Mouse (Mus musculus): ENCODE measurements around the gene Borcs7. TPM values are rescaled to one million over a fixed set of nuclear protein-coding genes. Genes with fewer than 3 reads are reported as not detected.
A peak's percentile ranks its signal among the peaks of the same experiment; 100 is the strongest.

Gene Borcs7
- polyA plus RNA-seq (2015; fragmentation: Nextera tagmentation; extraction: Ambion mirVana), result 17.5 and 17.9 TPM in 2 replicates

GRCm38 (mm10) chr19:46689460-46690372 lies at the start of gene Borcs7:
Borcs7 (plus strand) TSS chr19:46689906.
- Histone ChIP-seq H3K27me3 (no peaks in the 10 kb centered on the region), H3K4me1 (peaks cover 10% of the 10 kb centered on the region), H3K4me3 (replicated peaks) (peak within 1 kb of the TSS; percentile 77), H3K9me3 (replicated peaks) (no peaks in the 10 kb centered on the region), H3K4me2 (peak within 1 kb of the TSS; percentile 54), H3K36me3 (peaks cover 6% of the 10 kb centered on the region; the same call in 1 of the 2 replicates), H3K9ac (peak within 1 kb of the TSS; percentile 71), H3K27ac (peak within 1 kb of the TSS; percentile 88)
- ATAC-seq (replicated peaks; ENCODE audit: low FRiP score), result peak; percentile 95
- WGBS, result 2% methylated on average over 44 of the region's 44 CpGs

GRCm38 (mm10) chr19:46640780-46641179 lies 48.9 kb upstream of the Borcs7 start:
- no peak for ATAC-seq (replicated peaks; ENCODE audit: low FRiP score)
- peak overlapping the region; percentile 92 for H3K27ac ChIP-seq
- no peaks in the 10 kb centered on the region for H3K9me3 ChIP-seq (replicated peaks)
- H3K4me3 ChIP-seq (replicated peaks), result no peak overlapping the region
- H3K36me3 ChIP-seq, result peaks cover 20% of the 10 kb centered on the region
- peaks cover 90% of the 10 kb centered on the region for H3K4me1 ChIP-seq
- H3K4me2 ChIP-seq, result no peak overlapping the region
- 82% methylated on average over 8 of the region's 8 CpGs for WGBS
- no peaks in the 10 kb centered on the region for H3K27me3 ChIP-seq
- H3K9ac ChIP-seq, result no peak overlapping the region

GRCm38 (mm10) chr19:46641420-46642085 lies 48.2 kb upstream of the Borcs7 start:
- no peaks in the 10 kb centered on the region for H3K9me3 ChIP-seq (replicated peaks)
- WGBS, result 33% methylated on average over 19 of the region's 19 CpGs
- peak overlapping the region; percentile 20 for H3K4me2 ChIP-seq
- peak overlapping the region; percentile 92 for H3K27ac ChIP-seq
- H3K9ac ChIP-seq, result 0 out of 2 replicates have a peak overlapping the region, but pooled peaks have one; percentile 3
- peak; percentile 55 for ATAC-seq (replicated peaks; ENCODE audit: low FRiP score)
- H3K27me3 ChIP-seq, result no peaks in the 10 kb centered on the region
- peaks cover 28% of the 10 kb centered on the region for H3K36me3 ChIP-seq
- no peak overlapping the region for H3K4me3 ChIP-seq (replicated peaks)
- H3K4me1 ChIP-seq, result peaks cover 90% of the 10 kb centered on the region

GRCm38 (mm10) chr19:46642136-46642753 lies 47.5 kb upstream of the Borcs7 start:
- Histone ChIP-seq H3K9ac (0 out of 2 replicates have a peak overlapping the region, but pooled peaks have one; percentile 3), H3K4me2 (peak overlapping the region; percentile 20), H3K9me3 (replicated peaks) (no peaks in the 10 kb centered on the region), H3K27me3 (no peaks in the 10 kb centered on the region), H3K36me3 (peaks cover 31% of the 10 kb centered on the region), H3K4me1 (peaks cover 90% of the 10 kb centered on the region), H3K27ac (peak overlapping the region; percentile 92), H3K4me3 (replicated peaks) (no peak overlapping the region)
- 48% methylated on average over 22 of the region's 22 CpGs for WGBS
- ATAC-seq (replicated peaks; ENCODE audit: low FRiP score), result no peak

- Histone ChIP-seq H3K27ac (no peak overlapping the region), H3K27me3 (no peaks in the 10 kb centered on the region), H3K4me1 (peaks cover 89% of the 10 kb centered on the region), H3K9ac (no peak overlapping the region), H3K4me2 (no peak overlapping the region), H3K9me3 (replicated peaks) (no peaks in the 10 kb centered on the region), H3K36me3 (peaks cover 26% of the 10 kb centered on the region), H3K4me3 (replicated peaks) (no peak overlapping the region)
- WGBS, result 77% methylated on average over 5 of the region's 5 CpGs
- ATAC-seq (replicated peaks; ENCODE audit: low FRiP score), result no peak
Measured at GRCm38 (mm10) chr19:46643236-46643635, 46.5 kb upstream of the Borcs7 start.

GRCm38 (mm10) chr19:46644343-46644792 lies 45.3 kb upstream of the Borcs7 start:
- peaks cover 81% of the 10 kb centered on the region for H3K4me1 ChIP-seq
- H3K4me3 ChIP-seq (replicated peaks), result no peak overlapping the region
- H3K4me2 ChIP-seq, result no peak overlapping the region; the same call in 1 of the 2 replicates
- peak overlapping the region; percentile 85 for H3K27ac ChIP-seq
- no peak overlapping the region for H3K9ac ChIP-seq
- H3K27me3 ChIP-seq, result no peaks in the 10 kb centered on the region
- H3K9me3 ChIP-seq (replicated peaks), result no peaks in the 10 kb centered on the region
- peaks cover 24% of the 10 kb centered on the region; the same call in 1 of the 2 replicates for H3K36me3 ChIP-seq
- 53% methylated on average over 10 of the region's 10 CpGs for WGBS
- ATAC-seq (replicated peaks; ENCODE audit: low FRiP score), result no peak

- H3K4me2 ChIP-seq, result no peak overlapping the region; the same call in 1 of the 2 replicates
- H3K9ac ChIP-seq, result no peak overlapping the region
- peaks cover 75% of the 10 kb centered on the region for H3K4me1 ChIP-seq
- peak; percentile 24 for ATAC-seq (replicated peaks; ENCODE audit: low FRiP score)
- H3K4me3 ChIP-seq (replicated peaks), result no peak overlapping the region
- WGBS, result 12% methylated on average over 12 of the region's 12 CpGs
- H3K9me3 ChIP-seq (replicated peaks), result no peaks in the 10 kb centered on the region
- H3K27ac ChIP-seq, result peak overlapping the region; percentile 85
- no peaks in the 10 kb centered on the region for H3K27me3 ChIP-seq
- H3K36me3 ChIP-seq, result peaks cover 24% of the 10 kb centered on the region; the same call in 1 of the 2 replicates
Measured at GRCm38 (mm10) chr19:46644793-46645602, 44.7 kb upstream of the Borcs7 start.

- 55% methylated on average over 12 of the region's 12 CpGs for WGBS
- peak overlapping the region; percentile 85 for H3K27ac ChIP-seq
- no peak overlapping the region for H3K4me2 ChIP-seq
- H3K9ac ChIP-seq, result no peak overlapping the region
- no peak overlapping the region for H3K4me3 ChIP-seq (replicated peaks)
- H3K4me1 ChIP-seq, result peaks cover 65% of the 10 kb centered on the region
- H3K27me3 ChIP-seq, result no peaks in the 10 kb centered on the region
- no peaks in the 10 kb centered on the region for H3K9me3 ChIP-seq (replicated peaks)
- peaks cover 24% of the 10 kb centered on the region; the same call in 1 of the 2 replicates for H3K36me3 ChIP-seq
- ATAC-seq (replicated peaks; ENCODE audit: low FRiP score), result no peak
Measured at GRCm38 (mm10) chr19:46646041-46646481, 43.6 kb upstream of the Borcs7 start.

- Histone ChIP-seq H3K36me3 (peaks cover 32% of the 10 kb centered on the region), H3K27ac (peak overlapping the region; percentile 85; the same call in 1 of the 2 replicates), H3K4me2 (no peak overlapping the region), H3K4me1 (peaks cover 53% of the 10 kb centered on the region), H3K9ac (no peak overlapping the region), H3K27me3 (no peaks in the 10 kb centered on the region), H3K4me3 (replicated peaks) (no peak overlapping the region), H3K9me3 (replicated peaks) (no peaks in the 10 kb centered on the region)
- no peak for ATAC-seq (replicated peaks; ENCODE audit: low FRiP score)
- WGBS, result 39% methylated on average over 3 of the region's 3 CpGs
Measured at GRCm38 (mm10) chr19:46647254-46647653, 42.5 kb upstream of the Borcs7 start.

GRCm38 (mm10) chr19:46647850-46648249 lies 41.9 kb upstream of the Borcs7 start:
- no peak for ATAC-seq (replicated peaks; ENCODE audit: low FRiP score)
- Histone ChIP-seq H3K27me3 (no peaks in the 10 kb centered on the region), H3K4me2 (no peak overlapping the region), H3K9ac (no peak overlapping the region), H3K4me3 (replicated peaks) (no peak overlapping the region), H3K9me3 (replicated peaks) (no peaks in the 10 kb centered on the region), H3K27ac (no peak overlapping the region), H3K36me3 (peaks cover 35% of the 10 kb centered on the region), H3K4me1 (peaks cover 47% of the 10 kb centered on the region)
- 77% methylated on average over 8 of the region's 8 CpGs for WGBS

GRCm38 (mm10) chr19:46648565-46648964 lies 41.1 kb upstream of the Borcs7 start:
- no peaks in the 10 kb centered on the region for H3K27me3 ChIP-seq
- H3K36me3 ChIP-seq, result peaks cover 42% of the 10 kb centered on the region
- peaks cover 40% of the 10 kb centered on the region for H3K4me1 ChIP-seq
- ATAC-seq (replicated peaks; ENCODE audit: low FRiP score), result no peak
- WGBS, result 95% methylated on average over 14 of the region's 14 CpGs
- H3K9ac ChIP-seq, result no peak overlapping the region
- H3K4me2 ChIP-seq, result no peak overlapping the region
- no peak overlapping the region for H3K4me3 ChIP-seq (replicated peaks)
- no peaks in the 10 kb centered on the region for H3K9me3 ChIP-seq (replicated peaks)
- no peak overlapping the region for H3K27ac ChIP-seq
